30 mouse cellular contexts compared by ENCODE assay signal in genomic region chr9:96909503-96909902, GRCm38 (mm10).
"Had no signal": no experiment of that assay in that cellular context is flagged by ENCODE, and none has a peak within 500 bp of the region (broad histone marks: within the 10 kb centered on the region; RNA-seq: fewer than 3 reads in every experiment).

No protein-coding gene starts in this region.

- H3K27ac ChIP-seq: limb, embryonic 10.5 days; limb, embryonic 12.5 days; limb, embryonic 13.5 days; limb, embryonic 15.5 days; liver, embryonic 12.5 days; liver, embryonic 13.5 days; liver, embryonic 14.5 days; liver, embryonic 15.5 days; lung, embryonic 15.5 days; macrophage; midbrain, embryonic 10.5 days; midbrain, embryonic 12.5 days; midbrain, embryonic 13.5 days; midbrain, embryonic 15.5 days; neural tube, embryonic 12.5 days had no signal

- H3K4me3 ChIP-seq: limb, embryonic 10.5 days; limb, embryonic 12.5 days; limb, embryonic 13.5 days; limb, embryonic 15.5 days; liver, embryonic 12.5 days; liver, embryonic 13.5 days; liver, embryonic 15.5 days; lung, embryonic 15.5 days; megakaryocyte, embryonic 14.5 days; midbrain, embryonic 10.5 days; midbrain, embryonic 12.5 days; midbrain, embryonic 13.5 days; midbrain, embryonic 15.5 days; myocyte; neural tube, embryonic 12.5 days had no signal

- H3K27me3 ChIP-seq: limb, embryonic 12.5 days; limb, embryonic 13.5 days; limb, embryonic 15.5 days; liver, embryonic 13.5 days; liver, embryonic 15.5 days; lung, embryonic 15.5 days; midbrain, embryonic 12.5 days; midbrain, embryonic 13.5 days; midbrain, embryonic 15.5 days; neural tube, embryonic 12.5 days had no signal

- H3K4me1 ChIP-seq: limb, embryonic 10.5 days; limb, embryonic 12.5 days; limb, embryonic 13.5 days; limb, embryonic 15.5 days; liver, embryonic 12.5 days; liver, embryonic 13.5 days; liver, embryonic 15.5 days; lung, embryonic 15.5 days; midbrain, embryonic 10.5 days; midbrain, embryonic 12.5 days; midbrain, embryonic 13.5 days; midbrain, embryonic 15.5 days; neural tube, embryonic 12.5 days had no signal

- H3K4me2 ChIP-seq: limb, embryonic 12.5 days; limb, embryonic 13.5 days; limb, embryonic 15.5 days; liver, embryonic 11.5 days; liver, embryonic 12.5 days; liver, embryonic 13.5 days; liver, embryonic 15.5 days; lung, embryonic 14.5 days; lung, embryonic 15.5 days; midbrain, embryonic 11.5 days; midbrain, embryonic 12.5 days; midbrain, embryonic 13.5 days; midbrain, embryonic 15.5 days; neural tube, embryonic 12.5 days had no signal

- H3K9ac ChIP-seq: limb, embryonic 12.5 days; limb, embryonic 13.5 days; limb, embryonic 15.5 days; liver, embryonic 12.5 days; liver, embryonic 13.5 days; liver, embryonic 14.5 days; liver, embryonic 15.5 days; lung, embryonic 14.5 days; lung, embryonic 15.5 days; midbrain, embryonic 12.5 days; midbrain, embryonic 13.5 days; midbrain, embryonic 15.5 days; neural tube, embryonic 12.5 days had no signal

- ATAC-seq: liver, embryonic 12.5 days; lung, postnatal 0 days; midbrain, embryonic 13.5 days; midbrain, embryonic 16.5 days had no signal

- H3K9me3 ChIP-seq: limb, embryonic 10.5 days; limb, embryonic 12.5 days; limb, embryonic 13.5 days; limb, embryonic 15.5 days; liver, embryonic 12.5 days; liver, embryonic 13.5 days; liver, embryonic 15.5 days; lung, embryonic 15.5 days; midbrain, embryonic 10.5 days; midbrain, embryonic 12.5 days; midbrain, embryonic 13.5 days; midbrain, embryonic 15.5 days; neural tube, embryonic 12.5 days had no signal

- DNase-seq: left cerebral cortex, postnatal 4 days; liver; liver, embryonic 13.5 days; lung, adult 18-20 months; lung, adult 2 months; lung, embryonic 14.5 days; lung, postnatal 10 days; lung, postnatal 14 days; lung, postnatal 36 days; lung, postnatal 4 days had no signal

- H3K36me3 ChIP-seq: limb, embryonic 10.5 days; limb, embryonic 12.5 days; limb, embryonic 13.5 days; limb, embryonic 15.5 days; liver, embryonic 12.5 days; liver, embryonic 13.5 days; liver, embryonic 15.5 days; lung, embryonic 15.5 days; midbrain, embryonic 10.5 days; midbrain, embryonic 12.5 days; midbrain, embryonic 13.5 days; midbrain, embryonic 15.5 days; neural tube, embryonic 12.5 days had no signal
